Mouse (Mus musculus) central nervous system, embryonic 14 days (tissue): ENCODE measurements around the gene Vmn2r83. TPM values are rescaled to one million over a fixed set of nuclear protein-coding genes. Genes with fewer than 3 reads are reported as not detected.

Source experiments
- polyA plus RNA-seq: library from polyadenylated mRNA; depleted of rRNA; stranded (reverse); fragments of >200 nt; gene quantifications from 2 replicates; pipeline ENCODE4 v1.2.3, GENCODE M21; 2012; rRNA removed

The Vmn2r83 gene
- polyA plus RNA-seq = not detected in 2 replicates

DNA sequence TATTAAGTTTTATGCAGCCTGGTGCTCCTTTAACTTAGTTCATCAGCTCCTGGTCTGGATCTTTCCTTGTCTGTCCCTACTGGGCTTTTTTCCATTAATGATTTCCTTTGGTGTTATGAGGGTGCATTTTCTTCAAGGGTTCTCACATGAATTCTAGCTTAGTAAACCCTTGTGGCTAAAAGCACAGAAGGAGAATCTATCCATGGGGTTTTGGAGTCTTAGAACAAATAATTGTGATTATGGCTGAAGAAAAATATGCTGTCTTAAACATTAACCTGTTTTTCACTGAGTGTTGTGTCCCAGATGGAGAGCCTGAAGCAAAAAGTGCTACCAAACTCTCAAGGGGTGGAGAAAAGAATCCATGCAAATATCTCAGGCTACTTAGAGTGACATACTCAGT lies at the start of gene Vmn2r83:
Gene Vmn2r83, plus strand, starts transcription at position 301 of the 400 bp plus-strand sequence.

DNA sequence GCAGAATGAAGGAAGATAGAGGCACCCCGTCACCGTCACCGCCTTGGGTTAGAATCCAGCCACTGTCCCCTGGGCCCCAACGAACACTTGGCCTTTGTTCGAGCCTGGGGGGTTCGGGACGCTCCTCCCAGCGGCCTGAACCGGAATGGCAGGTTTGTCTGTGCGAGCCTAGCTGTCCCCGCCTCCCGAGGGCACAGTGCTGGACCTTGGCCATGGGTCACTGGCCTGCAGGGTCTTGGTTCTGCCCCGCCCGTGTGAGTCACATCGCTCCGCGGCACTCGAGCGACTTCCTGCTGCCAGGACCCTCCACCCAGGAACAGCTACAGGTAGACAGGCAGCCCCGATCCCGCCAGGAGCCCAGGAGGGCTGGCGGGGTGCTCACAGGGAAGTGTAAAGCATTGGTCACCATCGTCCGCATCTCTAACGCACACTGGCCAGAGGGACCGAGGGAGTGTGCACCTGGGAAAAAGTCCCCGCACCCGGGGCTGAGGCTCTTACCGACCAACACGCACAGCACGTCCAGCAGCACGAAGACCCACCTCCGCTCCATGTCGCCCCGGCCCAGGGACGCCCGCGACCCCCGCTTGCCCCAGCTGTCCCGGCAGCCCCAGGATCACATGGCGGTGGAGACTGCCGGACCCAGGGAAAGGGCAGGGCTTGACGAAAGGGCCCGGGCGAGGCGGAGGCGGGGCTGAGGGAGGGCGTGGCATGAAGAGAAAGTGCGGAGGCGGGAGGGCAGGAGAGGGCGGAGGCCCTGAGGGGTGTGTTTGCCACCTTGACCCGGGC lies 64.8 kb downstream of the Vmn2r83 start, which contains the start of gene Plpp2:
Gene Plpp2, minus strand, starts transcription at position 671 of the 786 bp plus-strand sequence.

Other genes starting within 250 kb of the Vmn2r83 start
- not detected in 2 replicates for gene Vmn2r81, start 221.0 kb upstream of the Vmn2r83 start, polyA plus RNA-seq
- 0.01 TPM in 1 of 2 replicates, not detected in the other for gene Vmn2r82, start 112.2 kb upstream of the Vmn2r83 start, polyA plus RNA-seq
- 6.7 and 8.7 TPM in 2 replicates for gene Plpp2, start 65.1 kb downstream of the Vmn2r83 start, polyA plus RNA-seq
- gene Mier2, start 86.5 kb downstream of the Vmn2r83 start, polyA plus RNA-seq = 126 and 127 TPM in 2 replicates
- gene Theg, start 118.6 kb downstream of the Vmn2r83 start, polyA plus RNA-seq = not detected in 2 replicates
- gene C2cd4c, start 145.3 kb downstream of the Vmn2r83 start, polyA plus RNA-seq = 5.7 and 7.0 TPM in 2 replicates
- 41.4 and 51.8 TPM in 2 replicates for gene Shc2, start 169.2 kb downstream of the Vmn2r83 start, polyA plus RNA-seq
- 0.13 TPM in 1 of 2 replicates, not detected in the other for gene Odf3l2, start 177.0 kb downstream of the Vmn2r83 start, polyA plus RNA-seq
- gene Madcam1, start 195.8 kb downstream of the Vmn2r83 start, polyA plus RNA-seq = 0.74 and 1.9 TPM in 2 replicates
- 71.9 and 73.4 TPM in 2 replicates for gene Tpgs1, start 200.6 kb downstream of the Vmn2r83 start, polyA plus RNA-seq
- gene Cdc34, start 213.5 kb downstream of the Vmn2r83 start, polyA plus RNA-seq = 129 and 130 TPM in 2 replicates
- gene Gzmm, start 220.3 kb downstream of the Vmn2r83 start, polyA plus RNA-seq = 1.2 and 1.8 TPM in 2 replicates
- gene Bsg, start 235.8 kb downstream of the Vmn2r83 start, polyA plus RNA-seq = 479 and 560 TPM in 2 replicates
- 7.4 and 8.4 TPM in 2 replicates for gene Hcn2, start 247.9 kb downstream of the Vmn2r83 start, polyA plus RNA-seq